In the genomic region with DNA sequence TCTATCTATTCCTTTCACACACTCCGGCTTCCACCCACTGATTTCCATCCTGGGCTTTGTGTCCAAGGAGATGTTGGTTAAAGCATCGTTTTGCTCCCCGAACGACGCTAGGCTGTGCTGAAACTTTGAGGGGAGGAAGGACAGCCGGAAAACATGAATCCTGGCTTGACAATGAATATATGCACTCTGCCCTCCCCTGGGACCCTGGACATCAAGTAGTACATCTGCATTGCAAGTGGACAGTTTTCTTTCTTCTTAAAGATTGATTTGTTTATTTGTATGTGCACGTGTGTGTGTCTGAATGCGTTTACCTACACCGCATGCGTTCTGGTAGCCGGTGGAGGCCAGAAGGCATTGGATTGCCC, we compare ENCODE assay signal across 8 mouse cellular contexts. TPM values are rescaled to one million over a fixed set of nuclear protein-coding genes. Genes with fewer than 3 reads are reported as not detected.
DNase-seq lines count a peak whose midpoint lies in the region; ATAC-seq and TF ChIP-seq lines count a peak whose summit lies in the region.

No protein-coding gene starts in this region.

- peak overlapping the region; percentile 42; the same call in 1 of the 2 replicates for H3K9ac ChIP-seq in lung, embryonic 14.5 days
- H3K9ac ChIP-seq in forebrain, embryonic 12.5 days, result no peak overlapping the region
- no peak overlapping the region for H3K9ac ChIP-seq in intestine, embryonic 15.5 days
- H3K9ac ChIP-seq in neural tube, embryonic 13.5 days, result no peak overlapping the region

- 79% methylated on average over 11 of the region's 11 CpGs for WGBS in lung, embryonic 14.5 days
- WGBS in forebrain, embryonic 12.5 days, result 82% methylated on average over 11 of the region's 11 CpGs
- 79% methylated on average over 11 of the region's 11 CpGs for WGBS in intestine, embryonic 15.5 days
- 78% methylated on average over 11 of the region's 11 CpGs for WGBS in neural tube, embryonic 13.5 days

- H3K36me3 ChIP-seq in lung, embryonic 14.5 days (ENCODE audit: insufficient read depth), result no peaks in the 10 kb centered on the region
- no peaks in the 10 kb centered on the region for H3K36me3 ChIP-seq in forebrain, embryonic 12.5 days (replicated peaks)
- H3K36me3 ChIP-seq in intestine, embryonic 15.5 days, result no peaks in the 10 kb centered on the region
- H3K36me3 ChIP-seq in neural tube, embryonic 13.5 days, result no peaks in the 10 kb centered on the region

- no peaks in the 10 kb centered on the region for H3K27me3 ChIP-seq in lung, embryonic 14.5 days (ENCODE audit: insufficient read depth, low read length)
- no peaks in the 10 kb centered on the region for H3K27me3 ChIP-seq in forebrain, embryonic 12.5 days
- no peaks in the 10 kb centered on the region for H3K27me3 ChIP-seq in intestine, embryonic 15.5 days (replicated peaks)
- no peaks in the 10 kb centered on the region for H3K27me3 ChIP-seq in neural tube, embryonic 13.5 days

- H3K4me3 ChIP-seq in lung, embryonic 14.5 days (ENCODE audit: low read depth, low read length), result no peak overlapping the region
- no peak overlapping the region for H3K4me3 ChIP-seq in forebrain, embryonic 12.5 days (replicated peaks)
- no peak overlapping the region for H3K4me3 ChIP-seq in intestine, embryonic 15.5 days (replicated peaks)
- no peak overlapping the region for H3K4me3 ChIP-seq in neural tube, embryonic 13.5 days

- ATAC-seq in lung, embryonic 14.5 days (ENCODE audit: insufficient read depth), result no peak
- no peak for ATAC-seq in forebrain, embryonic 12.5 days (ENCODE audit: low FRiP score)
- ATAC-seq in intestine, embryonic 15.5 days, result no peak
- no peak for ATAC-seq in neural tube, embryonic 13.5 days (ENCODE audit: low read depth)

- no peaks in the 10 kb centered on the region for H3K9me3 ChIP-seq in lung, embryonic 14.5 days (ENCODE audit: low read depth, low read length)
- H3K9me3 ChIP-seq in forebrain, embryonic 12.5 days, result no peaks in the 10 kb centered on the region
- H3K9me3 ChIP-seq in intestine, embryonic 15.5 days, result no peaks in the 10 kb centered on the region
- H3K9me3 ChIP-seq in neural tube, embryonic 13.5 days, result no peaks in the 10 kb centered on the region

- TF ChIP-seq CTCF in lung, embryonic 14.5 days (IDR thresholded peaks at IDR 0.05; ENCODE audit: low read depth), result no peak

- H3K27ac ChIP-seq in lung, embryonic 14.5 days (ENCODE audit: low read depth), result peak overlapping the region; percentile 94
- H3K27ac ChIP-seq in forebrain, embryonic 12.5 days, result peak overlapping the region; percentile 89
- H3K27ac ChIP-seq in intestine, embryonic 15.5 days, result peak overlapping the region; percentile 85
- peak overlapping the region; percentile 89 for H3K27ac ChIP-seq in neural tube, embryonic 13.5 days (replicated peaks)

- peaks cover 29% of the 10 kb centered on the region for H3K4me1 ChIP-seq in lung, embryonic 14.5 days (ENCODE audit: insufficient read depth)
- H3K4me1 ChIP-seq in forebrain, embryonic 12.5 days, result peaks cover 24% of the 10 kb centered on the region
- H3K4me1 ChIP-seq in intestine, embryonic 15.5 days (replicated peaks), result peaks cover 43% of the 10 kb centered on the region
- H3K4me1 ChIP-seq in neural tube, embryonic 13.5 days (replicated peaks), result peaks cover 36% of the 10 kb centered on the region

- no peak overlapping the region for H3K4me2 ChIP-seq in lung, embryonic 14.5 days
- peak overlapping the region; percentile 2; the same call in 1 of the 2 replicates for H3K4me2 ChIP-seq in forebrain, embryonic 12.5 days
- no peak overlapping the region for H3K4me2 ChIP-seq in intestine, embryonic 15.5 days (replicated peaks)
- H3K4me2 ChIP-seq in neural tube, embryonic 13.5 days, result no peak overlapping the region

- DNase-seq in lung, embryonic 14.5 days, result no peak
- DNase-seq in lung, postnatal 25 days (ENCODE audit: low spot score), result no peak
- no peak for DNase-seq in layer of hippocampus, adult 8-10 months (ENCODE audit: low spot score in 2 of 2)
- DNase-seq in thymus, postnatal 4 days, result no peak
- DNase-seq in gastrocnemius, postnatal 10 days, result no peak

RNA-seq across cellular contexts. Expression of a gene that starts 45.1 kb away (rescaled TPM):
- 81.0 and 93.6 TPM in 2 replicates for polyA plus RNA-seq in lung, embryonic 14.5 days (2014; fragmentation: Nextera tagmentation; extraction: Ambion mirVana)
- 36.4 and 39.6 TPM in 2 replicates for polyA plus RNA-seq in forebrain, embryonic 12.5 days (2016; fragmentation: Nextera tagmentation; extraction: Ambion mirVana)
- polyA plus RNA-seq in intestine, embryonic 15.5 days (2015; fragmentation: Nextera tagmentation; extraction: Ambion mirVana), result 72.5 and 74.2 TPM in 2 replicates
- polyA plus RNA-seq in neural tube, embryonic 13.5 days (2015; fragmentation: Nextera tagmentation; extraction: Ambion mirVana), result 51.4 and 53.3 TPM in 2 replicates
- total RNA-seq in layer of hippocampus, adult 8-10 months (2022), result 10 to 100 TPM; 23.8 to 46.1 (median 33.3) TPM
- total RNA-seq in gastrocnemius, postnatal 10 days (2021), result 10 to 100 TPM; 24.8 to 38.1 TPM
